Mouse (Mus musculus): ENCODE results near the gene Chchd3.

- TF ChIP-seq POLR2A (IDR thresholded peaks at IDR 0.05; ENCODE audit: control insufficient read depth, extremely low read depth, insufficient read depth, low read length, poor library complexity) (no peak), CTCF (IDR thresholded peaks at IDR 0.05; ENCODE audit: borderline replicate concordance, control insufficient read depth, extremely low read depth, insufficient read depth, low read length, poor library complexity) (no peak)
Observed at GRCm38 (mm10) chr6:33028296-33028695, 31.8 kb downstream of the Chchd3 start.

Data from thymus, adult 2 months (tissue).